Mouse (Mus musculus) stomach, postnatal 0 days (tissue): ENCODE measurements at regions not wholly inside any gene's neighbourhood (a gene's known extent, or its start where the extent isn't known, plus 50 kb on each side); places are given as distances from the start of the nearest gene placed in this dataset.

ENCODE experiments used
- CTCF ChIP-seq: IDR thresholded peaks from 2 replicates; pipeline ENCODE4 v1.5.1; 2016; ENCODE audit warnings: antibody characterized with exemption, low read depth, mild to moderate bottlenecking, moderate library complexity
- EP300 ChIP-seq: optimal IDR thresholded peaks from 2 replicates; pipeline ENCODE3; 2016; ENCODE audit warnings: antibody characterized with exemption

- no peak for TF ChIP-seq CTCF
- TF ChIP-seq EP300: no peak
Measured at GRCm38 (mm10) chr15:68014605-68015305, 1514.0 kb upstream of the Lrrc6 start.
